Mouse (Mus musculus) ES-E14 (cell line): ENCODE data around the gene Hoxb4.

Source experiments
- HCFC1 ChIP-seq: IDR thresholded peaks from 2 replicates; pipeline ENCODE4 v1.6.1; 2012; ENCODE audit warnings: low read length, inconsistent platforms, borderline replicate concordance; ENCODE audit not compliant: insufficient read depth
- MAFK ChIP-seq: IDR thresholded peaks from 2 replicates; pipeline ENCODE4 v1.6.1; 2014; ENCODE audit warnings: mild to moderate bottlenecking, low read depth, low read length, inconsistent platforms; ENCODE audit not compliant: insufficient read depth
- ZC3H11A ChIP-seq: IDR thresholded peaks from 2 replicates; pipeline ENCODE4 v1.6.1; 2012; ENCODE audit warnings: low read depth, mild to moderate bottlenecking, inconsistent platforms, low read length, borderline replicate concordance
- ZNF384 ChIP-seq: IDR thresholded peaks from 2 replicates; pipeline ENCODE4 v1.6.1; 2012; ENCODE audit warnings: low read depth, low read length, inconsistent platforms

GRCm38 (mm10) chr11:96366092-96367041 is 48.3 kb downstream of the Hoxb4 start:
- TF ChIP-seq MAFK, result no peak
- no peak for TF ChIP-seq ZNF384
- no peak for TF ChIP-seq HCFC1
- TF ChIP-seq ZC3H11A, result no peak
